25 mouse cellular contexts compared by ENCODE assay signal in the genomic region with DNA sequence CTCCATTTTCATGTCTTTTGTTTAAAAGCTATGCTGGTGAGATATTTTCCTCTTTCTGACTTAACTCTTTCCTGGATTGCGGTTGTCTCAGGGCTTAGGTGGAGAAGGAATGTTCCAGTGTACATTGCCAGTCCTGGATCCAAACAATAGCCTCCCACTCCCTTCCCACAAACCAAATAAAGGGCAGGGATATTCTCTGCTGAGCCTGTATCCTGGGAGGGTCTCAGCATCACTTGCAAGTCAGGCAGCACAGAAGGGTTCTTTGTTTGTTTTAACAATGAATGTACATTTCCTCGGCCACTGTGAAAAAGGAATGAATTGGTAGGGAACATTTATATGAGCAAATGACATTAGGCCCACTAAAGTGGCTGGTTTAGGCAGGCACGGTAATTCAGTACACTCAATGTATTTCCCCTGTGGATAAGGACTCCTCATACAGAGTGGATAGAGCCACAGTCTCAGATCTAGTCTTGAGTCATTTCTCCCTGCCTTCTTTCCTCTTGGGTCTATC.
DNase-seq lines count a peak whose midpoint lies in the region; ATAC-seq and TF ChIP-seq lines count a peak whose summit lies in the region.
"Had no signal": no experiment of that assay in that cellular context is flagged by ENCODE, and none has a peak within 500 bp of the region (broad histone marks: within the 10 kb centered on the region; RNA-seq: fewer than 3 reads in every experiment).

No protein-coding gene starts in this region.

- no peak for ATAC-seq in forebrain, embryonic 13.5 days
- no peak for ATAC-seq in midbrain, postnatal 0 days (ENCODE audit: low FRiP score)
- no peak for ATAC-seq in forebrain, embryonic 14.5 days
- 0 out of 2 replicates have a peak, but pooled peaks have one; percentile 32 for ATAC-seq in midbrain, embryonic 14.5 days (ENCODE audit: low FRiP score, low TSS enrichment)
- ATAC-seq: CD4-positive, CD25-positive, alpha-beta regulatory T cell, adult 4 months; intestine, embryonic 16.5 days had no signal

- no peak overlapping the region for H3K9ac ChIP-seq in forebrain, embryonic 13.5 days
- no peak overlapping the region for H3K9ac ChIP-seq in midbrain, postnatal 0 days (replicated peaks; ENCODE audit: low read length, poor library complexity, severe bottlenecking)
- no peak overlapping the region for H3K9ac ChIP-seq in forebrain, embryonic 14.5 days (ENCODE audit: low read length)
- no peak overlapping the region for H3K9ac ChIP-seq in midbrain, embryonic 14.5 days (replicated peaks; ENCODE audit: low read length)
- H3K9ac ChIP-seq: embryonic facial prominence, embryonic 15.5 days; heart, embryonic 12.5 days; hindbrain, embryonic 15.5 days; liver, embryonic 13.5 days; neural tube, embryonic 12.5 days had no signal

- DNase-seq in forebrain, embryonic 10.5 days (ENCODE audit: extremely low spot score, low spot score): no peak
- peak; percentile 38 for DNase-seq in midbrain, embryonic 10.5 days (ENCODE audit: low spot score)
- DNase-seq in midbrain, postnatal 0 days (ENCODE audit: low spot score): no peak
- peak; percentile 16 for DNase-seq in forebrain, embryonic 14.5 days (ENCODE audit: low spot score)
- peak; percentile 31 for DNase-seq in midbrain, embryonic 14.5 days
- no peak for DNase-seq in left cerebral cortex, adult 2 months (ENCODE audit: extremely low spot score in 1 of 2, low spot score in 2 of 2)
- no peak for DNase-seq in testis, postnatal 10 days (ENCODE audit: low spot score)
- DNase-seq: adrenal gland, postnatal 25 days; cerebellum, adult 9-11 months; gastrocnemius, postnatal 10 days; heart, postnatal 10 days; kidney, postnatal 25 days; liver, embryonic 13.5 days; lung, adult 2 months; lung, postnatal 14 days; right cerebral cortex, postnatal 14 days; thymus, postnatal 25 days had no signal

- no peak overlapping the region for H3K4me2 ChIP-seq in forebrain, embryonic 13.5 days
- H3K4me2 ChIP-seq in midbrain, postnatal 0 days (ENCODE audit: low read depth, low read length, poor library complexity, severe bottlenecking): no peak overlapping the region
- no peak overlapping the region for H3K4me2 ChIP-seq in forebrain, embryonic 14.5 days (ENCODE audit: low read length)
- 0 out of 2 replicates have a peak overlapping the region, but pooled peaks have one; percentile 5 for H3K4me2 ChIP-seq in midbrain, embryonic 14.5 days (ENCODE audit: low read length)
- H3K4me2 ChIP-seq: embryonic facial prominence, embryonic 15.5 days; heart, embryonic 12.5 days; hindbrain, embryonic 15.5 days; liver, embryonic 13.5 days; neural tube, embryonic 12.5 days had no signal

- no peaks in the 10 kb centered on the region for H3K36me3 ChIP-seq in forebrain, embryonic 10.5 days (replicated peaks)
- no peaks in the 10 kb centered on the region for H3K36me3 ChIP-seq in forebrain, embryonic 13.5 days (ENCODE audit: poor library complexity, severe bottlenecking)
- H3K36me3 ChIP-seq in midbrain, embryonic 10.5 days: no peaks in the 10 kb centered on the region
- no peaks in the 10 kb centered on the region for H3K36me3 ChIP-seq in midbrain, postnatal 0 days (ENCODE audit: insufficient read depth, low read length)
- no peaks in the 10 kb centered on the region for H3K36me3 ChIP-seq in forebrain, embryonic 14.5 days (ENCODE audit: control insufficient read depth, insufficient read depth, low read length)
- H3K36me3 ChIP-seq in midbrain, embryonic 14.5 days (ENCODE audit: control insufficient read depth, insufficient read depth, low read length): no peaks in the 10 kb centered on the region
- H3K36me3 ChIP-seq: embryonic facial prominence, embryonic 15.5 days; heart, embryonic 12.5 days; hindbrain, embryonic 15.5 days; liver, embryonic 13.5 days; neural tube, embryonic 12.5 days had no signal

- H3K27ac ChIP-seq in forebrain, embryonic 10.5 days: peak overlapping the region; percentile 79
- H3K27ac ChIP-seq in forebrain, embryonic 13.5 days: no peak overlapping the region
- H3K27ac ChIP-seq in midbrain, embryonic 10.5 days (replicated peaks): peak overlapping the region; percentile 86
- H3K27ac ChIP-seq in midbrain, postnatal 0 days (ENCODE audit: low read depth, low read length): no peak overlapping the region
- no peak overlapping the region for H3K27ac ChIP-seq in forebrain, embryonic 14.5 days (ENCODE audit: low read depth, low read length)
- peak overlapping the region; percentile 39 for H3K27ac ChIP-seq in midbrain, embryonic 14.5 days (replicated peaks; ENCODE audit: low read depth, low read length)
- H3K27ac ChIP-seq in left cerebral cortex, adult 2 months: no peak overlapping the region
- H3K27ac ChIP-seq: embryonic facial prominence, embryonic 15.5 days; hindbrain, embryonic 15.5 days; layer of hippocampus, adult 2 months; liver, embryonic 13.5 days; neural tube, embryonic 12.5 days had no signal

- intact Hi-C loops in left cerebral cortex, adult 2 months (cut with DNase I): loop anchor here (5.0 kb wide), 1 partner anchor 470 kb away; no protein-coding TSS in a partner anchor

- peaks cover 6% of the 10 kb centered on the region; the same call in 1 of the 2 replicates for H3K27me3 ChIP-seq in forebrain, embryonic 10.5 days (ENCODE audit: poor library complexity, severe bottlenecking)
- peaks cover 7% of the 10 kb centered on the region for H3K27me3 ChIP-seq in forebrain, embryonic 13.5 days
- H3K27me3 ChIP-seq in midbrain, embryonic 10.5 days (ENCODE audit: low read depth, poor library complexity, severe bottlenecking): no peaks in the 10 kb centered on the region
- H3K27me3 ChIP-seq in midbrain, postnatal 0 days (ENCODE audit: insufficient read depth, low read length): no peaks in the 10 kb centered on the region
- no peaks in the 10 kb centered on the region for H3K27me3 ChIP-seq in forebrain, embryonic 14.5 days (replicated peaks; ENCODE audit: control insufficient read depth, insufficient read depth, low read length)
- H3K27me3 ChIP-seq in midbrain, embryonic 14.5 days (ENCODE audit: control insufficient read depth, insufficient read depth, low read length): no peaks in the 10 kb centered on the region
- H3K27me3 ChIP-seq: embryonic facial prominence, embryonic 15.5 days; heart, embryonic 12.5 days; liver, embryonic 13.5 days; neural tube, embryonic 12.5 days had no signal

- peaks cover 32% of the 10 kb centered on the region for H3K4me1 ChIP-seq in forebrain, embryonic 10.5 days
- peaks cover 26% of the 10 kb centered on the region for H3K4me1 ChIP-seq in forebrain, embryonic 13.5 days
- peaks cover 34% of the 10 kb centered on the region for H3K4me1 ChIP-seq in midbrain, embryonic 10.5 days
- H3K4me1 ChIP-seq in midbrain, postnatal 0 days (ENCODE audit: insufficient read depth, low read length): no peaks in the 10 kb centered on the region
- H3K4me1 ChIP-seq in forebrain, embryonic 14.5 days (ENCODE audit: control insufficient read depth, insufficient read depth, low read length): peaks cover 14% of the 10 kb centered on the region
- peaks cover 5% of the 10 kb centered on the region; the same call in 1 of the 2 replicates for H3K4me1 ChIP-seq in midbrain, embryonic 14.5 days (ENCODE audit: control insufficient read depth, insufficient read depth, low read length)
- H3K4me1 ChIP-seq: embryonic facial prominence, embryonic 15.5 days; heart, embryonic 12.5 days; liver, embryonic 13.5 days had no signal

- TF ChIP-seq CTCF in midbrain, postnatal 0 days (IDR thresholded peaks at IDR 0.05): no peak
- no peak for TF ChIP-seq CTCF in left cerebral cortex, adult 2 months (IDR thresholded peaks at IDR 0.05)

- H3K4me3 ChIP-seq in forebrain, embryonic 10.5 days: no peak overlapping the region
- H3K4me3 ChIP-seq in forebrain, embryonic 13.5 days: no peak overlapping the region
- H3K4me3 ChIP-seq in midbrain, embryonic 10.5 days: no peak overlapping the region; the same call in 1 of the 2 replicates
- H3K4me3 ChIP-seq in midbrain, postnatal 0 days (ENCODE audit: low read depth, low read length): no peak overlapping the region
- no peak overlapping the region for H3K4me3 ChIP-seq in forebrain, embryonic 14.5 days (ENCODE audit: low read depth, low read length)
- no peak overlapping the region for H3K4me3 ChIP-seq in midbrain, embryonic 14.5 days (replicated peaks; ENCODE audit: low read depth, low read length)
- no peak overlapping the region for H3K4me3 ChIP-seq in left cerebral cortex, adult 2 months
- H3K4me3 ChIP-seq: embryonic facial prominence, embryonic 15.5 days; heart, embryonic 12.5 days; hindbrain, embryonic 15.5 days; layer of hippocampus, adult 2 months; liver, embryonic 13.5 days; neural tube, embryonic 12.5 days had no signal

- no peaks in the 10 kb centered on the region for H3K9me3 ChIP-seq in forebrain, embryonic 10.5 days
- H3K9me3 ChIP-seq in forebrain, embryonic 13.5 days (replicated peaks): no peaks in the 10 kb centered on the region
- H3K9me3 ChIP-seq in midbrain, embryonic 10.5 days (replicated peaks): peaks cover 4% of the 10 kb centered on the region; the same call in 1 of the 2 replicates
- no peaks in the 10 kb centered on the region for H3K9me3 ChIP-seq in midbrain, postnatal 0 days (ENCODE audit: low read length)
- H3K9me3 ChIP-seq in forebrain, embryonic 14.5 days (replicated peaks; ENCODE audit: control insufficient read depth, low read length): no peaks in the 10 kb centered on the region
- no peaks in the 10 kb centered on the region for H3K9me3 ChIP-seq in midbrain, embryonic 14.5 days (ENCODE audit: control insufficient read depth, low read length)
- H3K9me3 ChIP-seq: embryonic facial prominence, embryonic 15.5 days; heart, embryonic 12.5 days; hindbrain, embryonic 15.5 days; liver, embryonic 13.5 days; neural tube, embryonic 12.5 days had no signal

- 22% methylated on average over 3 of the region's 3 CpGs for WGBS in forebrain, embryonic 10.5 days
- 5% methylated on average over 3 of the region's 3 CpGs for WGBS in forebrain, embryonic 13.5 days
- WGBS in midbrain, embryonic 10.5 days: 21% methylated on average over 3 of the region's 3 CpGs
- 18% methylated on average over 3 of the region's 3 CpGs for WGBS in midbrain, postnatal 0 days
- WGBS in forebrain, embryonic 14.5 days: 2% methylated on average over 3 of the region's 3 CpGs
- 3% methylated on average over 3 of the region's 3 CpGs for WGBS in midbrain, embryonic 14.5 days

Comparison
In these comparisons a context has a peak if more than half of its experiments do, and no peak if none do; other contexts are left out.
1. DNase-seq: peak in midbrain, embryonic 10.5 days (single experiment), forebrain, embryonic 14.5 days (single experiment) and midbrain, embryonic 14.5 days (single experiment); none in forebrain, embryonic 10.5 days (single experiment), midbrain, postnatal 0 days (single experiment), left cerebral cortex, adult 2 months (0 of 2) and testis, postnatal 10 days (single experiment).
2. H3K27ac ChIP-seq: peak in forebrain, embryonic 10.5 days (single experiment), midbrain, embryonic 10.5 days (single experiment) and midbrain, embryonic 14.5 days (single experiment); none in forebrain, embryonic 13.5 days (single experiment), midbrain, postnatal 0 days (single experiment), forebrain, embryonic 14.5 days (single experiment) and left cerebral cortex, adult 2 months (single experiment).